Mouse (Mus musculus) ovary, postnatal 10 days (tissue): ENCODE results near the gene Pard3b.

Source experiments
- DNase-seq: peaks from one replicate; pipeline ENCODE4 v3.0.0; 2022; ENCODE audit warnings: low spot score

Gene Pard3b

GRCm38 (mm10) chr1:62394555-62394954 lies 755.9 kb downstream of the Pard3b start:
- no peak for DNase-seq

DNA sequence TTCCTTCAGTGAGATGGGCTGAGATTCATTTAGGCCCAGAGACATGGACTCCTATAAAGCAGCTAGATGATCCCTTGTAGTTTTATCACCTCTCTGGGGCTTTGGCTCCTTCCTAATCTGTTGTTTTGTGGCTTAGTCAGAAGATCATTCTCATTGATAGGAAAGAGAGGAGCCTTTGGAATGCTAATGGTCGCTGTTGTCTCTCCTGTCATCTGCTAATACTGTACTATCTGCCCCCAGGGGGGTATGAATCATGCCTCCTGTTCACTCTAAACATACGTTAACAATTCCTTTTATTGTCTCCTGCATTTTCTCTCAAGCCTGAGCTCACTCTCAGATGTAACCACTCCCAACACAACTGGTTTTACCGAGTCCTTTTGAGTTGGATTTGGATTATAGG lies 759.6 kb downstream of the Pard3b start:
- no peak for DNase-seq

DNA sequence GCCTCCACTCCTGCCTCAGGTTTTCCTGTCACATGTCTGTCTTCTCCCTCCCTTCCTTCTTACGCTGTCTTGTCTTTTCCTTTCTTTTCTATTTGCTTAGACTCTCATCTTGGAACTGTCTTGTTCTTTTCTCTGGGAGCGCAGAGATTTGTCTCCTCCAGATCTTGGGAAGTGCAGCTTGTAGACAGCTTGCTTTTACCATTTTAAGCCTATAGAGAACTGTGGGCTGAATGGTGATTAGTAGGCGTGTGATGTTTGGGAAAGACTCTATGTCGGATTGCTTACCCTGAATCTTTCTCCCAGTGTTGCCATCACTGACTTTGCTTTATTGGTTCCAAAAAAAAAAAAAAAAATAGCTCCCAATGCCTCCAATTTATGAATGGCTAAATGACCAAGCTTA lies 760.1 kb downstream of the Pard3b start:
- DNase-seq = no peak

GRCm38 (mm10) chr1:62405061-62405460 lies 766.4 kb downstream of the Pard3b start:
- no peak for DNase-seq

GRCm38 (mm10) chr1:62411368-62411767 lies 772.7 kb downstream of the Pard3b start:
- DNase-seq = no peak

DNA sequence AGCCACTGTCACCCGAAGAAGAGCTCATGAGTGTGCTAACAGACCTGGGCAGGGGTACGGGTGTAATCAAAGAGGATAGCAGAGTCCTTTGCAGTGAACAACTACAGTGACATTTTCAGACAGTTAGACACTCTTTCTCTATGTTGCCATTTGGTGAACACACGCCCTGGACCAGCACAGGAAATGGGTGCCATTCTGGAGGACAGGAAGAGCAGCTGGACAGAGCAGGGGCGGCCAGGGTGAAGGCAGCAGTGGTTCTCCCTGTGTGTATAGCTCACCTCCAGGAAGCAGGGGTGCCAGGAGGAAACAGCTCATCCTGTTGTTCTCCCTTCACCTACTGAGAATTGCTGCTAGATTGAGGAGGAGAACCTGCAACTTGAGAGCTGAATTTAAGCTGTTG lies 773.4 kb downstream of the Pard3b start:
- no peak for DNase-seq

DNA sequence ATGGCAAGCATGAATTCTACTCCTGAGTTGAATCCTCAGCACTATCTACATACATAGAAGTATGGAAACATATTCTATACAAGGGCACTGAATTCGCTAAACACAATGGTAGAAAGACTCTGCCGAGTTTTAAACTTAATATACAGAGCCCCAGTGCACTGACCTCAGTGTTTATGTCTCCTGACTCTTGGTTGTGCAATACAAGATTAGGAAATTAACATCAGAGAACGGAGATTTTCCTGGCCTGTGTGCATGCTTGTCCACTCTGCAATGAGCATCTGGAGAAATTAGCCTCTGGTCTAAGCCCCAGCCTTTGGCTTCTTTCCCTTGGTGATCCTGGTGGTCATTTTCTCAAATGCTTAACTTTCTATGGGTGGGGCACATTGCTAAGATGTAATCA lies 774.4 kb downstream of the Pard3b start:
- DNase-seq = no peak

GRCm38 (mm10) chr1:62414521-62414920 lies 775.9 kb downstream of the Pard3b start:
- no peak for DNase-seq

- DNase-seq = no peak
These were observed 778.2 kb downstream of the Pard3b start for GRCm38 (mm10) chr1:62416627-62417374.

DNA sequence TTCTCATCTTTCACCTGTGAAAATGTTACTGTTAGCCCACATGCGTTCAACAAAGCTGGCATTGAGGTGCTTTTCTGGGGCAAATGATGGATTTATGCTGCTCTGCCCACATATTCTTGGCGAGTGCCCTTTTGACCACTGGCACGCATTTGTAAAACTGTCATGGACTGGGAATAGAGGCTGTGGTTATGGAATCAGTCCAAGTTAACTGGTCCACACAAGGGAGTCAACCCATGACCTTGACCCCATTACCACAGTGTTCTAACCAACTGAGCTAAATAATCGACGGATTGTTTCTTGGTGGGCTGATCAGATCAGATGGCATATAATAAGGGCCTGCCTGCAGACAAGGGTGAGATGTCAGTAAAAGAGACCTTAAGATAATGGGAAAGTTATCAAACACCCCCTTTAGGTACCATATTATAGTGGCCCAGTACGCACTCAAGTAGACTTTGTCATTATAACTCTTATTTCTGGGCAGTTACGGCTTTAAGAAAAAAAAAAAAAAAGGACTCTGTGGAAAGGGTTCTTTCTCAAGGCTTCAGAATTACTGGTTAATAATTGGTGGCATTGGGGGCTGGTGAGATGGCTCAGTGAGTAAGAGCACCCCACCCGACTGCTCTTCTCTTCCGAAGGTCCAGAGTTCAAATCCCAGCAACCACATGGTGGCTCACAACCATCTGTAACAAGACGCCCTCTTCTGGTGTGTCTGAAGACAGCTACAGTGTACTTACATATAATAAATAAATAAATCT lies 784.4 kb downstream of the Pard3b start:
- no peak for DNase-seq

GRCm38 (mm10) chr1:62425369-62425768 lies 786.7 kb downstream of the Pard3b start:
- no peak for DNase-seq

GRCm38 (mm10) chr1:62428736-62429135 lies 790.1 kb downstream of the Pard3b start:
- no peak for DNase-seq

DNA sequence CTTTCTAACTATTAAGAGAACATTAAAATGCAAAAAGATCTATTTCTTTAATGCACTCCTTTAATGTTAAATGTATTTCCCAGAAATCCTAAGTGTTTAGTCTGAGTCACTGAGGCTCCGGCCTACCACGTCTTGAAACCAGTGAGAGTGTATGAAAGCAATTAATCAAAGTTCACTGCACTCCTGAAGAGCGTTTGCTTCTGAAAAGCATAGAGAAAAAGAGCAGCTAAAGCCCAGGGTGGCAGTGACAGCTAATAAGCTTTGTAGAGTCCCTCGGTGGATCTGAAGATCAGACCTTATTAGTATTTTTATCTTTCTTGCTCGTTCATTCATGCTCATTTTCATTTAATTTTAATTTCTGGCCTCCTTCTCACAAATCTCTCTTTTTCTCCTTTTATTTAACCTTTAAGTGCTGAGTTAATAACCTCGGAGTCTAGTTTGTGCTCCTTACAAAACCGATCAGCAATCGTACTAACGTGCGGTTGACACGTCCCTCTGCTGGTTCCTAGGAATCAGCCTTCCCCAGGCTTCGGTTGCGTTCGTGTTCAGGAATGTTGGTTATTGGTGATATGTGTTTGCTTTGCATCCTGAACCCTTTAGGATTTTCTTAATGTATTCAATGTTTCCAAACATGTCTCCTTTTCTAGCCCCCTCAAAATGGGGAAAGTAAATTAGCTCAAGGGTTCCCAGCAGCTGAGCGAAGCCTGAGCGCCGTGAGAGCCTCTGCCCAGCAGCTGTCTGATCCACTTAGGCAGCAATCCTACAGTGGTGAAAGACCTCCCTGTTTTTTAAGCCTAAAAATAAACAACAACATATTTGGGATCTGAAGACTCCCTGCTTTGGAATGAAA lies 790.9 kb downstream of the Pard3b start:
- no peak for DNase-seq

DNA sequence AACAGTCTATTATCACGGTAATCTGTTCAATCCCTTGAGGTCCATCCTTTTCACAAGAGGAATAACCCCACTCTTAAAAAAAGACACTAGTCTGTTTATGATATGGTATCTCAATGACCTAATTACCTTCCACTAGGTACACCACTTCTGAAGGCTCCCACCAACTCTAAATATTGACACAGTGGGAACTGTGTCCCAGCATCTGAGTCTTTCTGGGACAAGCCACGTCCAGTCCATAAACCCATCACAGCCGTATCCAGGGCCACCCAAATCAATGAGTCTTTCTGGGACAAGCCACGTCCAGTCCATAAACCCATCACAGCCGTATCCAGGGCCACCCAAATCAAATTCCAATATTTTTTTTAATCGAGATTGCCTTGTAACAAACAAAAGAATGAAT lies 792.4 kb downstream of the Pard3b start:
- DNase-seq = no peak

GRCm38 (mm10) chr1:62433891-62434290 lies 795.3 kb downstream of the Pard3b start:
- DNase-seq = no peak

DNA sequence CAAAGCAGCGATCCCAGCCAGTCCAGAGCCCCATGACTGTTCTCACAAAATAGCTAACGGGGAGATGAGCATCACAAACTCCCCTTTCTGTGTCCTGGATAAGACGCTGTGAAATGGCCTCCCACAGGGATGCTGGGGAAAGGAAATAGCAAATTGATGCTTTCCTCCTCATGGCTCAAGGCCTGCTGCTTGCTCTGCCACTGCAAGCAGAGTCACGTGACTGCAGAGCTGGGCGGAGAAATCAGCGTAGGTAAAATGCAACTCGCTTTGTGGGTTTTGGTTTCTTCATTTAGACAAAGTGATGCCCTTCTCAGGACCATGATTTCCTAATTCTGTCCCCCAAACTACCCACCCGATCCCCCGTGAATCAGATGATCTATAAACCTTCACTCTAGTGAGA lies 797.2 kb downstream of the Pard3b start:
- no peak for DNase-seq

GRCm38 (mm10) chr1:62436304-62436703 lies 797.7 kb downstream of the Pard3b start:
- DNase-seq = no peak

DNA sequence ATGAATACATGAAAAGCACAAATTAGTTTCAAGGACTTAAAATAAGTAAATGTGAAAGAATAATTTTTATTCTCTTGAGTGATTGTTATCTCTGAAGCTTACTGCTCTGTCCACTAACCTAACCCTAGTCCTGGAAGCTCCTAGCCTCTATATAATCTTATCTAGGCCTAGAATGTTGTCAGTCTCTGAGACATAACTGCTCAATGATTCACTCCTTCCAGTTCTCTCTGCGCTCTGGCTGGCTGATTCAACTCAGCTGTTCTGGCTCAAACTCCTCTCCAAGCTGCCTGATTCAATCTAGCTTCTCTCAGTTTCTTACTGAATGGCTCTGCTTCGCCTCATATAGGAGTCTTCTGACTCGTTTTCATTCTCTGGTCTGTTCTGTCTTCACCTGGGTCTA lies 798.9 kb downstream of the Pard3b start:
- no peak for DNase-seq

DNA sequence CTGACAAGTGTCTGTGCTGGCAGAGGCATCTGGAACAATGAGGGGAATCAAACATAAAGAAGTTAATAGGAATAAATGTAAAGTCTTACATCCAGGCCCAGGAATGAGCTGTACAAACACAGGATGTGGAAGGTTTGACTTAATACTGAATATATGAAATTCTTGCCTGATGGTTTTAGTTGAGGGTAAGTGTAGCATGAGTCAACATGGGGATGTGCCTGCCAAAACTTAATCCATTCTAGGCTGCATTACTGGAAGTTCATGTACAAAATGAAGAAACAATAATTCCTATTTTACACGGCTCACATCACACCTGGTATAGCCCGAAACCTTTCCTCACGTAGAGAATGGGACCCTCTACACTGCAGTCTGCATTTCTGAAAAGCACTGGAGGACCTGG lies 805.8 kb downstream of the Pard3b start:
- no peak for DNase-seq

GRCm38 (mm10) chr1:62446818-62447217 lies 808.2 kb downstream of the Pard3b start:
- DNase-seq = no peak

- DNase-seq = no peak
These were observed 810.7 kb downstream of the Pard3b start for GRCm38 (mm10) chr1:62449193-62449875.

- no peak for DNase-seq
These were observed 826.9 kb downstream of the Pard3b start for GRCm38 (mm10) chr1:62465536-62465935.
